Mouse (Mus musculus) heart, adult 2 months (tissue): ENCODE data around the gene Gm11437.

Source experiments
- CTCF ChIP-seq: fragments of 200-600 bp; IDR thresholded peaks from 2 replicates; pipeline ENCODE4 v1.8.1; 2022; ENCODE audit warnings: antibody characterized with exemption, mild to moderate bottlenecking, moderate library complexity
- EP300 ChIP-seq: fragments of 200-500 bp; IDR thresholded peaks from 2 replicates; pipeline ENCODE4 v1.6.1; 2011; ENCODE audit warnings: low read depth, low read length, control low read depth; ENCODE audit not compliant: insufficient read depth
- POLR2A ChIP-seq: fragments of 200-500 bp; IDR thresholded peaks from 2 replicates; pipeline ENCODE4 v1.6.1; 2011; ENCODE audit warnings: mild to moderate bottlenecking, low read depth, low read length, control low read depth; ENCODE audit not compliant: insufficient read depth

DNA sequence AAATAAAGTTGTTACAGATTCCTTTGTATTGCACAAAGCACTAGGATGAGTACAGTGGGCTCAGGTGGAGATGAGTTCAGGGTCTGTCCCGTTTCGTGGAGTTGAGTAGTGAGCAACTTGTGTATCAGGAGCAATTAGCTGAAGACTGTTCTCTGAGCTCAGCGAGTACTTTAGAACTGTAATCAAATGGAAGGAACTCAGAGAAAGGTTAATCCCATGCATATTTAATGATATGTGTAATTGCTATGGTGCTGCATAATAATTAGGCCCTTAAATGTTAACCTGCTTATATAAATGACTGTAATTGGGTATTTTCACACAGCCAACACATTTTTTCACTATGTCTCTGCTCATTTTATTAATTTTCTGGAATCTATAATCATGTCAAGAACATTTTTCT is 30.8 kb downstream of the Gm11437 start:
- TF ChIP-seq CTCF (no peak), POLR2A (no peak), EP300 (no peak)
